Mouse (Mus musculus) lung, adult 2 months (tissue): Measurements from ENCODE around the gene Olfr56.

Source experiments
- CTCF ChIP-seq: fragments of 200-500 bp; IDR thresholded peaks from 2 replicates; pipeline ENCODE4 v1.5.1; 2011; ENCODE audit warnings: mild to moderate bottlenecking, low read length, control low read depth; ENCODE audit not compliant: insufficient read depth
- POLR2A ChIP-seq: fragments of 200-500 bp; IDR thresholded peaks from 2 replicates; pipeline ENCODE4 v1.6.1; 2011; ENCODE audit warnings: low read depth, mild to moderate bottlenecking, control low read depth, low read length, borderline replicate concordance; ENCODE audit errors: extremely low read depth

DNA sequence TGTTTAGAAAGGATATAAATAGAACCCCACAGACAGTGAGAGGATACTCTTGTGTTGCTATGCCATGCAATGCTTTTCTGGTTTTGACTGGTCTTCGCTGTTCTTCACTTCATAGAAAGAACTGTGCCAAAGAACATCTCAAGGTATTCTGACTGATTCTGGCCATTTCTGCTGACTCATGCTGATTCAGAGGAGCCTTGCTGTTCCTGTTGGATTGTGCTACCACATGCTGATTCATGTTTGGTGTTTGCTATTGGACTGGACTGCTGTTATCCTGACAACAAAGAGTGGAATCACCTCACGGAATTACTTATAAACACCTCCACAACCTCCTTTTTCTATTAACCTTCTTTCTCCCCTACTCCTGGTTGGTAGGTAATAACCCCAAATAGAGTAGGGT lies 145.5 kb downstream of the Olfr56 start:
- TF ChIP-seq CTCF (no peak), POLR2A (no peak)
